Mouse (Mus musculus) neural tube, embryonic 11.5 days (tissue): Measurements from ENCODE around the gene Ube2f. TPM values are rescaled to one million over a fixed set of nuclear protein-coding genes. Genes with fewer than 3 reads are reported as not detected.

Source experiments
- ATAC-seq: fragments of 200-750 bp; cut with Nextera tagmentation; 2 replicates; pipeline ENCODE4 v1.8.0; 2017; ENCODE audit warnings: moderate number of reproducible peaks, mild to moderate bottlenecking, moderate TSS enrichment, moderate library complexity; ENCODE audit not compliant: insufficient read depth, low FRiP score, low TSS enrichment
- DNase-seq: peaks from one replicate; pipeline ENCODE4 v3.0.0-alpha.2; 2015; ENCODE audit warnings: low spot score
- H3K27ac ChIP-seq: fragments of 300-500 bp; sonication (generic); 2 replicates; pipeline ENCODE4 v1.5.1; 2014; ENCODE audit warnings: low read depth, mild to moderate bottlenecking, low read length
- H3K27me3 ChIP-seq: fragments of 300-500 bp; sonication (generic); 2 replicates; pipeline ENCODE4 v1.6.1; 2014; ENCODE audit warnings: mild to moderate bottlenecking, low read length, mixed read lengths; ENCODE audit not compliant: control insufficient read depth, insufficient read depth
- H3K36me3 ChIP-seq: fragments of 300-500 bp; sonication (generic); 2 replicates; pipeline ENCODE4 v1.6.1; 2014; ENCODE audit warnings: mild to moderate bottlenecking, low read length, moderate library complexity, mixed read lengths; ENCODE audit not compliant: control insufficient read depth, insufficient read depth
- H3K4me1 ChIP-seq: fragments of 300-500 bp; sonication (generic); 2 replicates; pipeline ENCODE4 v1.6.1; 2014; ENCODE audit warnings: low read length, mixed read lengths; ENCODE audit not compliant: control insufficient read depth, insufficient read depth
- H3K4me2 ChIP-seq: fragments of 300-500 bp; sonication (generic); 2 replicates; pipeline ENCODE4 v1.6.1; 2014; ENCODE audit warnings: low read depth, mild to moderate bottlenecking, moderate library complexity
- H3K4me3 ChIP-seq: fragments of 300-500 bp; sonication (generic); 2 replicates; pipeline ENCODE4 v1.5.1; 2014; ENCODE audit warnings: low read depth, low read length
- H3K9ac ChIP-seq: fragments of 300-500 bp; sonication (generic); 2 replicates; pipeline ENCODE4 v1.6.1; 2014; ENCODE audit warnings: mild to moderate bottlenecking, low read length
- H3K9me3 ChIP-seq: fragments of 300-500 bp; sonication (generic); 2 replicates; pipeline ENCODE4 v1.6.1; 2016; ENCODE audit warnings: low read length; ENCODE audit not compliant: control insufficient read depth
- WGBS: fragments of 180-500 bp; shearing (Covaris S2); extraction: QIAGEN DNeasy Blood & Tissue Kit; methylation state at CpG from one replicate; pipeline ENCODE4 v1.1.7; 2014; 5-methylcytosine and 5-hydroxymethylcytosine counted together
- polyA plus RNA-seq: library from polyadenylated mRNA; unstranded; fragments of >200 nt; fragmentation: Nextera tagmentation; extraction: Ambion mirVana; gene quantifications from 2 replicates; pipeline ENCODE4 v1.2.1, GENCODE M21; 2014

Gene Ube2f
- polyA plus RNA-seq, 1 experiment from 2014 or later: 86.8 TPM

- WGBS: 67% methylated on average over 15 of the region's 15 CpGs
- Histone ChIP-seq H3K36me3 (no peaks in the 10 kb centered on the region), H3K4me3 (no peak overlapping the region), H3K9me3 (no peaks in the 10 kb centered on the region), H3K4me2 (no peak overlapping the region), H3K27me3 (no peaks in the 10 kb centered on the region), H3K27ac (no peak overlapping the region), H3K9ac (no peak overlapping the region), H3K4me1 (no peaks in the 10 kb centered on the region)
- ATAC-seq (no peak), DNase-seq (no peak)
Measured at GRCm38 (mm10) chr1:91227381-91228054, 22.6 kb upstream of the Ube2f start.

GRCm38 (mm10) chr1:91231142-91231541, 19.0 kb upstream of the Ube2f start:
- Histone ChIP-seq H3K4me3 (no peak overlapping the region), H3K9me3 (no peaks in the 10 kb centered on the region), H3K4me1 (no peaks in the 10 kb centered on the region), H3K36me3 (no peaks in the 10 kb centered on the region), H3K9ac (no peak overlapping the region), H3K27ac (no peak overlapping the region), H3K4me2 (no peak overlapping the region), H3K27me3 (no peaks in the 10 kb centered on the region)
- WGBS: 85% methylated on average over 6 of the region's 6 CpGs
- no peak for ATAC-seq
- DNase-seq: no peak

- H3K4me1 ChIP-seq: no peaks in the 10 kb centered on the region
- 71% methylated on average over 5 of the region's 5 CpGs for WGBS
- H3K4me2 ChIP-seq: no peak overlapping the region
- no peaks in the 10 kb centered on the region for H3K27me3 ChIP-seq
- no peak overlapping the region for H3K4me3 ChIP-seq
- no peak overlapping the region for H3K27ac ChIP-seq
- no peak overlapping the region for H3K9ac ChIP-seq
- no peaks in the 10 kb centered on the region for H3K9me3 ChIP-seq
- no peak for DNase-seq
- H3K36me3 ChIP-seq: no peaks in the 10 kb centered on the region
- no peak for ATAC-seq
Measured at GRCm38 (mm10) chr1:91231896-91232295, 18.2 kb upstream of the Ube2f start.

- Histone ChIP-seq H3K4me2 (no peak overlapping the region), H3K4me1 (no peaks in the 10 kb centered on the region), H3K27me3 (no peaks in the 10 kb centered on the region), H3K9ac (no peak overlapping the region), H3K9me3 (no peaks in the 10 kb centered on the region), H3K36me3 (no peaks in the 10 kb centered on the region), H3K27ac (no peak overlapping the region), H3K4me3 (no peak overlapping the region)
- ATAC-seq (no peak), DNase-seq (no peak)
- WGBS: 81% methylated on average over 5 of the region's 5 CpGs
Measured at GRCm38 (mm10) chr1:91235395-91235794, 14.7 kb upstream of the Ube2f start.

GRCm38 (mm10) chr1:91237676-91238075, 12.4 kb upstream of the Ube2f start:
- H3K9ac ChIP-seq: no peak overlapping the region
- no peak overlapping the region for H3K4me2 ChIP-seq
- ATAC-seq (no peak), DNase-seq (no peak)
- 78% methylated on average over 6 of the region's 6 CpGs for WGBS
- no peak overlapping the region for H3K27ac ChIP-seq
- no peaks in the 10 kb centered on the region for H3K4me1 ChIP-seq
- H3K36me3 ChIP-seq: no peaks in the 10 kb centered on the region
- no peaks in the 10 kb centered on the region for H3K27me3 ChIP-seq
- no peaks in the 10 kb centered on the region for H3K9me3 ChIP-seq
- H3K4me3 ChIP-seq: no peak overlapping the region

- H3K36me3 ChIP-seq: no peaks in the 10 kb centered on the region
- no peaks in the 10 kb centered on the region for H3K27me3 ChIP-seq
- DNase-seq (peak; percentile 22), ATAC-seq (no peak)
- no peak overlapping the region for H3K9ac ChIP-seq
- no peak overlapping the region for H3K27ac ChIP-seq
- no peaks in the 10 kb centered on the region for H3K4me1 ChIP-seq
- 22% methylated on average over 5 of the region's 5 CpGs for WGBS
- no peak overlapping the region for H3K4me3 ChIP-seq
- H3K4me2 ChIP-seq: no peak overlapping the region
- no peaks in the 10 kb centered on the region for H3K9me3 ChIP-seq
Measured at GRCm38 (mm10) chr1:91239112-91239511, 11.0 kb upstream of the Ube2f start.

GRCm38 (mm10) chr1:91239800-91240199, 10.3 kb upstream of the Ube2f start:
- no peak overlapping the region for H3K4me2 ChIP-seq
- H3K27ac ChIP-seq: no peak overlapping the region
- no peak overlapping the region for H3K4me3 ChIP-seq
- no peak overlapping the region for H3K9ac ChIP-seq
- H3K27me3 ChIP-seq: no peaks in the 10 kb centered on the region
- H3K9me3 ChIP-seq: no peaks in the 10 kb centered on the region
- no peak for ATAC-seq
- DNase-seq: no peak
- WGBS: 92% methylated on average over 1 of the region's 1 CpGs
- H3K4me1 ChIP-seq: no peaks in the 10 kb centered on the region
- no peaks in the 10 kb centered on the region for H3K36me3 ChIP-seq

- ATAC-seq: no peak
- H3K27me3 ChIP-seq: no peaks in the 10 kb centered on the region
- WGBS: 87% methylated on average over 1 of the region's 1 CpGs
- no peak overlapping the region for H3K27ac ChIP-seq
- no peak overlapping the region for H3K4me3 ChIP-seq
- H3K4me1 ChIP-seq: no peaks in the 10 kb centered on the region
- H3K36me3 ChIP-seq: no peaks in the 10 kb centered on the region
- DNase-seq: no peak
- no peak overlapping the region for H3K4me2 ChIP-seq
- no peak overlapping the region for H3K9ac ChIP-seq
- no peaks in the 10 kb centered on the region for H3K9me3 ChIP-seq
Measured at GRCm38 (mm10) chr1:91240685-91241084, 9.4 kb upstream of the Ube2f start.

- H3K4me1 ChIP-seq: no peaks in the 10 kb centered on the region
- no peak overlapping the region for H3K4me2 ChIP-seq
- 83% methylated on average over 4 of the region's 4 CpGs for WGBS
- no peak for ATAC-seq
- H3K27me3 ChIP-seq: no peaks in the 10 kb centered on the region
- H3K4me3 ChIP-seq: no peak overlapping the region
- no peak overlapping the region for H3K9ac ChIP-seq
- DNase-seq: no peak
- H3K27ac ChIP-seq: no peak overlapping the region
- H3K36me3 ChIP-seq: no peaks in the 10 kb centered on the region
- H3K9me3 ChIP-seq: no peaks in the 10 kb centered on the region
Measured at GRCm38 (mm10) chr1:91241249-91241648, 8.9 kb upstream of the Ube2f start.
